Mouse (Mus musculus) stomach, postnatal 0 days (tissue): Measurements from ENCODE around the gene Nup35. TPM values are rescaled to one million over a fixed set of nuclear protein-coding genes. Genes with fewer than 3 reads are reported as not detected.

Source experiments
- ATAC-seq: fragments of 200-750 bp; cut with Nextera tagmentation; 2 replicates; pipeline ENCODE4 v1.8.0; 2017; ENCODE audit not compliant: low FRiP score, low TSS enrichment
- DNase-seq: peaks from one replicate; pipeline ENCODE4 v3.0.0-alpha.2; 2016; ENCODE audit warnings: low spot score
- H3K27ac ChIP-seq: fragments of 300-500 bp; sonication (generic); replicated peaks from 2 replicates; pipeline ENCODE4 v1.5.1; 2014; ENCODE audit warnings: mild to moderate bottlenecking, control low read depth
- H3K27me3 ChIP-seq: fragments of 300-500 bp; sonication (generic); 2 replicates; pipeline ENCODE4 v1.6.1; 2014; ENCODE audit warnings: low read length; ENCODE audit not compliant: control insufficient read depth, insufficient read depth
- H3K36me3 ChIP-seq: fragments of 300-500 bp; sonication (generic); 2 replicates; pipeline ENCODE4 v1.6.1; 2014; ENCODE audit warnings: low read length, mixed read lengths; ENCODE audit not compliant: control insufficient read depth, insufficient read depth
- H3K4me1 ChIP-seq: fragments of 300-500 bp; sonication (generic); replicated peaks from 2 replicates; pipeline ENCODE4 v1.6.1; 2014; ENCODE audit warnings: antibody characterized with exemption; ENCODE audit not compliant: control insufficient read depth, insufficient read depth
- H3K4me2 ChIP-seq: fragments of 300-500 bp; sonication (generic); replicated peaks from 2 replicates; pipeline ENCODE4 v1.6.1; 2014; ENCODE audit warnings: low read depth, mild to moderate bottlenecking, control low read depth, moderate library complexity
- H3K4me3 ChIP-seq: fragments of 300-500 bp; sonication (generic); 2 replicates; pipeline ENCODE4 v1.5.1; 2014; ENCODE audit warnings: low read depth, low read length, control low read depth
- H3K9ac ChIP-seq: fragments of 300-500 bp; sonication (generic); 2 replicates; pipeline ENCODE4 v1.6.1; 2014; ENCODE audit warnings: mild to moderate bottlenecking, low read length, control low read depth, mixed read lengths
- H3K9me3 ChIP-seq: fragments of 300-500 bp; sonication (generic); 2 replicates; pipeline ENCODE4 v1.6.1; 2016; ENCODE audit warnings: low read length; ENCODE audit not compliant: control insufficient read depth
- CTCF ChIP-seq: IDR thresholded peaks from 2 replicates; pipeline ENCODE4 v1.5.1; 2016; ENCODE audit warnings: antibody characterized with exemption, low read depth, mild to moderate bottlenecking, moderate library complexity
- EP300 ChIP-seq: optimal IDR thresholded peaks from 2 replicates; pipeline ENCODE3; 2016; ENCODE audit warnings: antibody characterized with exemption
- WGBS: fragments of 180-500 bp; shearing (Covaris S2); extraction: QIAGEN DNeasy Blood & Tissue Kit; methylation state at CpG from one replicate; pipeline ENCODE4 v1.1.7; 2014; 5-methylcytosine and 5-hydroxymethylcytosine counted together
- polyA plus RNA-seq: library from polyadenylated mRNA; unstranded; fragments of >200 nt; fragmentation: Nextera tagmentation; extraction: Ambion mirVana; gene quantifications from 2 replicates; pipeline ENCODE4 v1.2.1, GENCODE M21; 2015

The Nup35 gene
- polyA plus RNA-seq, 1 experiment from 2014 or later = 17.1 TPM

DNA sequence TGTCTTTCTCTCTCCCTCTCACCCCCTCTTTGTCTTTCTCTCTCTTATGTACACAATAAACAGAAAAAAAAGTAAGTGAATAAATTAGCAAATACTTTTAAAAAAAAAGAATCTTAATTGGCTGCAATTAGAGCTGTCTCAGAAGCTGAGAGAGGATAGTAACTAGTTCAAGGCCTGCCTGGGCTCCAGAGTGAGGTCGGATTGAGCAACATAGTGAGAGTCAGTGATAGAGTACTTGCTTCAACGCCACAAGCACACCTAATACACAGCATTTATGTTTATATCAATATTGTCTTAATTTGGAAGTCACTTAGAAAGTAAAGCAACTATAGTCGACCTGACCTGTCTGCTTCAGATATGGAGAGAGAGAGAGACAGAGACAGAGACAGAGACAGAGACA, 2.0 kb downstream of the Nup35 start:
- no peak overlapping the region for H3K4me3 ChIP-seq
- no peaks in the 10 kb centered on the region for H3K4me1 ChIP-seq
- H3K27me3 ChIP-seq = no peaks in the 10 kb centered on the region
- H3K4me2 ChIP-seq = no peak overlapping the region
- DNase-seq (no peak), ATAC-seq (no peak)
- no peak for TF ChIP-seq EP300
- no peaks in the 10 kb centered on the region for H3K36me3 ChIP-seq
- WGBS = 86% methylated on average over 3 of the region's 3 CpGs
- H3K27ac ChIP-seq = no peak overlapping the region
- H3K9ac ChIP-seq = no peak overlapping the region
- no peaks in the 10 kb centered on the region for H3K9me3 ChIP-seq

DNA sequence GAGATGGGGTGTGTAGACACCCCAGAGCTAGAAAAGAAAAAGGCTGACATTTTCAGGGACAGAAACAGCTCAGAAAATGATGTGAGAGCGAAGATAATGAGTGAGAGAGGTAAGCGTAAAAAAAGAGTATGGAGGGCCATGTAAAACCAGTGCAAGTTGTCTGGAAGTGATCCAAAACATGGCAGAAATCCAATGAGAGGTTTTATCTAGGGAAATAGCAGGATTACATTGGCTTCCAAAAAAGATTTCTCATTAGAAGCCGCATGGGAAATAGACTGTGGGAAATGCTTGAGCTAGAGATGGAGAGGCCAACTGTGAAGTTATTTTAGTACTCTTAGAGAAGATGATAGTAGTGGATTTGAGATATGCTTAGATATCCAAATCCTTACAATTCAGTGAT, 4.9 kb downstream of the Nup35 start:
- H3K4me2 ChIP-seq = no peak overlapping the region
- no peak overlapping the region for H3K4me3 ChIP-seq
- 73% methylated on average over 3 of the region's 3 CpGs for WGBS
- TF ChIP-seq EP300 (no peak), CTCF (no peak)
- DNase-seq (no peak), ATAC-seq (no peak)
- no peak overlapping the region for H3K9ac ChIP-seq
- no peaks in the 10 kb centered on the region for H3K4me1 ChIP-seq
- no peaks in the 10 kb centered on the region for H3K9me3 ChIP-seq
- H3K27ac ChIP-seq = no peak overlapping the region
- no peaks in the 10 kb centered on the region for H3K36me3 ChIP-seq
- no peaks in the 10 kb centered on the region for H3K27me3 ChIP-seq

DNA sequence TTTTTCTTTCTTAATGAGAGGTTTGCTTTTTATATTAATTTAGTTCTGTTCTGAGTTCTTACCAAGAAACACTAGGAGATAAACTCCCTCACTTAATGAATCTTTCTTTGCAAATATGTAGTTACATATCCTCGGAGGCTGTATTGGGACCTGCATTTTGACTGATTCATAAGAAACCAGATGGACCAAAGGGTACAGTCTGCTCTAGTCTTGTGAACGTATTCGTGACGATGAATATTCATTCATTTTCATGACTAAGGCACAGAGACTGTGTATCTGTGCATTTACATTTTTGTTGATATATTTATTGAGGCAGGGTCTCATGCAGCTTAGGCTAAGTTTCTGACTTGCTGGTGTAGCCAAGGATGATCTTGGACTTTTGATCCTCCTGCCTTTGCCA, 7.5 kb downstream of the Nup35 start:
- H3K36me3 ChIP-seq = no peaks in the 10 kb centered on the region
- H3K27ac ChIP-seq = no peak overlapping the region
- no peaks in the 10 kb centered on the region for H3K27me3 ChIP-seq
- no peak for TF ChIP-seq CTCF
- TF ChIP-seq EP300 = no peak
- no peak overlapping the region for H3K4me3 ChIP-seq
- H3K4me1 ChIP-seq = no peaks in the 10 kb centered on the region
- no peaks in the 10 kb centered on the region for H3K9me3 ChIP-seq
- no peak overlapping the region for H3K9ac ChIP-seq
- DNase-seq (no peak), ATAC-seq (no peak)
- H3K4me2 ChIP-seq = no peak overlapping the region
- 96% methylated on average over 4 of the region's 4 CpGs for WGBS

DNA sequence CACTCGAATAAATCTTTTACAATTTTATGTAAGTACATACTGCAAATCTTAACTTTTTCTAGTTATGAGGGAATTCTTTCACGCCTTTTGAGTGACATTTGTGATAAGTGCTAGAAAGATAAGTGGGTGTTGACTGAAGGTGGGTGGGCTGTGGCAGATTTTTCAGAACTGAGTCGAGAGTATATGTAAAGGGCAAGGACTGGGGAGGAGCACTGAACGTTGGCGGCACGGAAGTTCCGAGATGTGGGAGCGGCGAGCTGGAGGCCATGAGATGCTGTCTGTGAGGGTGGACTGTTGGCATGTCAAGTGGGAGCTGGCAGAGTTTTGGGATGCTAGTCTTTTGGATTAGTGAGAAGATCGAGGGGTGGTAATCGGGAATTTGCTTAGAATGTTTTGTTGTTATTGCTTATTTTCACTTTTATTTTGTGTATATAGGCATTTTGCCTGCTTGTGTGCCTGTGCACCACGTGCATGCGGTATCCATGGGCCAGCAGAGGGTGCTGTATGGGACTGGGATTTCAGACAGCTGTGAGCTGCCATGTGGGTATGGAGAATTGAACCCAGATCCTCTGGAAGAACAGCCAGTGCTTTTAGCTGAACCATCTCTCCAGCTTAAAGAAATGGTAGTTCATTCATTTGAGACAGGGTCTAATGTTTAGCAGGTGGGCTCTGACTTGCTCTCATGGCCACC, 15.4 kb downstream of the Nup35 start:
- DNase-seq (peak; percentile 45), ATAC-seq (peak; percentile 40; the same call in 1 of the 2 replicates)
- Histone ChIP-seq H3K4me3 (no peak overlapping the region), H3K36me3 (no peaks in the 10 kb centered on the region), H3K4me1 (no peaks in the 10 kb centered on the region), H3K9me3 (no peaks in the 10 kb centered on the region), H3K27me3 (no peaks in the 10 kb centered on the region), H3K27ac (no peak overlapping the region), H3K9ac (no peak overlapping the region), H3K4me2 (no peak overlapping the region)
- TF ChIP-seq EP300 (no peak), CTCF (peak; percentile 27)
- 74% methylated on average over 13 of the region's 13 CpGs for WGBS

DNA sequence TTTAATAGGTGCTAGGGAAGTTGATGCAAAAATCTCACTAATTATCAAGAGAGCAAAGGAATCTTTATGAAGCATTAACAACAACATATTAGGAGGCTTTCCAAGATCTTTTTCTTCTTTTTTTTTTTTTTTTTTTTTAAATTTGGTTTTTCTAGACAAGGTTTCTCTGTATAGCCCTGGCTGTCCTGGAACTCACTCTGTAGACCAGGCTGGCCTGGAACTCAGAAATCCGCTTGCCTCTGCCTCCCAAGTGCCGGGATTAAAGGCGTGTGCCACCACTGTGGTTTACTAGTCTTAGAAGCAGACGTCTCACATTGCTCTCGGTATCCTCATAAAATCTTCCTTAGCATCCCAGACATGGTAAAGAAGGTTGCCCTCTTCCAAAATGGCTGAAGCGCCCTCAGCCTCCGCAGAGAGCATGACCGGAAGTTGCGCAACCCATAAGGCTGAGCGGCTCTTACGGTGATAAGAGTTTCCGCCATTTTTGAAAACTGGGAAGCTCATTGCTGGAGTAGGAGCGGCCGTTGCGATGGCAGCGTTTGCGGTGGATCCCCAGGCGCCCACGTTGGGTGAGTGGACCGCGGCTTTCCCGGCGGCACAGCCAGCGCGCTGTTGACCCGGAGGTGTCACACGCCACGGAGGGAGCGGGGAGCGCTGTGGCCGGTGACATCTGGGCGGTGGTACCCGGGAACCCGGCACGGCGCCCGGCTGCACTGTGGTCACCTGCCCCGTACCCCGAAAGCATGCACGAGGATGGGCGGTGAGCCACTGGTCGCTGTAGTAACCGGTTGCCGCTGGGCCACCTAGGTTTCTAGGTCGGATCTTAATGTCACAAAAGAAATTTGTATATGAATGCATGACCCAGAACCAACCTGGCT, 21.6 kb downstream of the Nup35 start:
- no peaks in the 10 kb centered on the region for H3K4me1 ChIP-seq
- H3K27ac ChIP-seq = peak overlapping the region; percentile 67; the same call in 1 of the 2 replicates
- ATAC-seq (peak; percentile 99), DNase-seq (peak; percentile 89)
- H3K4me3 ChIP-seq = peak overlapping the region; percentile 87
- H3K36me3 ChIP-seq = peaks cover 4% of the 10 kb centered on the region; the same call in 1 of the 2 replicates
- no peaks in the 10 kb centered on the region for H3K9me3 ChIP-seq
- no peaks in the 10 kb centered on the region for H3K27me3 ChIP-seq
- TF ChIP-seq EP300 (no peak), CTCF (no peak)
- H3K4me2 ChIP-seq = peak overlapping the region; percentile 57
- H3K9ac ChIP-seq = peak overlapping the region; percentile 79
- WGBS = under 1% methylated on average over 45 of the region's 45 CpGs

DNA sequence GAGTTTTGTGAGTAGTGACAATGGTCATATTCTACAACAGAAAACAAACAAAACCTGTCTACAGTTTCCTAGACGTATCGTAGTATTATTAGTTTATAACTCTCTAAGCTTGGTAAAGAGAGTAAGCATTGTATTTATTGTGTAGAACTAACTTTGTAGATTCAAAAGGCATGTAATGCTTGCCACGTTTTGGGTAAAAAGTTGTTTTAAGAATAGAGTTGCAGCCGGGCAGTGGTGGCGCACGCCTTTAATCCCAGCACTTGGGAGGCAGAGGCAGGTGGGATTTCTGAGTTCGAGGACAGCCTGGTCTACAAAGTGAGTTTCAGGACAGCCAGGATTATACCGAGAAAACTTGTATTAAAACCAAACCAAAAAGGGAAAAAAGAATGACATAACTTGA, 22.4 kb downstream of the Nup35 start:
- Histone ChIP-seq H3K36me3 (peaks cover 4% of the 10 kb centered on the region; the same call in 1 of the 2 replicates), H3K27ac (no peak overlapping the region), H3K9ac (peak overlapping the region; percentile 79), H3K4me1 (no peaks in the 10 kb centered on the region), H3K4me3 (peak overlapping the region; percentile 87), H3K9me3 (no peaks in the 10 kb centered on the region), H3K4me2 (peak overlapping the region; percentile 57), H3K27me3 (no peaks in the 10 kb centered on the region)
- WGBS = 11% methylated on average over 8 of the region's 8 CpGs
- no peak for ATAC-seq
- DNase-seq = no peak
- no peak for TF ChIP-seq EP300
